Mouse (Mus musculus): ENCODE measurements around the gene Bola2. TPM values are rescaled to one million over a fixed set of nuclear protein-coding genes. Genes with fewer than 3 reads are reported as not detected.

The Bola2 gene
- total and polyA plus RNA-seq, 3 experiments, result 163 to 436 TPM; not detected in 1

- TF ChIP-seq GABPA (IDR thresholded peaks at IDR 0.05; ENCODE audit: low read depth, low read length) (no peak), RCOR1 (IDR thresholded peaks at IDR 0.05; ENCODE audit: low read depth, low read length) (0 out of 2 replicates have a peak, but pooled peaks have one; percentile 19), MYC (IDR thresholded peaks at IDR 0.05; ENCODE audit: low read depth, low read length) (no peak), HCFC1 (IDR thresholded peaks at IDR 0.05; ENCODE audit: low read depth, low read length) (no peak), ZMIZ1 (IDR thresholded peaks at IDR 0.05; ENCODE audit: low read depth, low read length) (0 out of 2 replicates have a peak, but pooled peaks have one; percentile 5), CTCF (IDR thresholded peaks at IDR 0.05 in 2 of 3, conservative IDR thresholded peaks at IDR 0.05 in 1 of 3; ENCODE audit: control insufficient read depth in 1 of 3, insufficient read depth in 1 of 3, low read depth in 2 of 3, low read length in 3 of 3, poor library complexity in 1 of 3, severe bottlenecking in 1 of 3) (no peak), ZC3H11A (IDR thresholded peaks at IDR 0.05; ENCODE audit: low read depth, low read length) (no peak), POLR2A (IDR thresholded peaks at IDR 0.05; ENCODE audit: control insufficient read depth in 1 of 2, insufficient read depth in 1 of 2, low read depth in 1 of 2, low read length in 2 of 2, poor library complexity in 1 of 2) (0 out of 4 replicates have a peak, but pooled peaks of 1 of the 2 experiments have one; percentile 18), NELFE (IDR thresholded peaks at IDR 0.05; ENCODE audit: low read depth, low read length) (0 out of 2 replicates have a peak, but pooled peaks have one; percentile 30), TAL1 (IDR thresholded peaks at IDR 0.05; ENCODE audit: low read length) (no peak), ZKSCAN1 (IDR thresholded peaks at IDR 0.05; ENCODE audit: low read depth, low read length) (no peak), JUND (IDR thresholded peaks at IDR 0.05; ENCODE audit: low read depth, low read length) (no peak)
Observed at GRCm38 (mm10) chr7:126702861-126703756, 7.9 kb downstream of the Bola2 start (continued).

- peak; percentile 73 for DNase-seq (ENCODE audit: low read depth, low spot score)
- Histone ChIP-seq H3K27me3 (ENCODE audit: control insufficient read depth in 1 of 2, insufficient read depth in 2 of 2, low read length in 2 of 2) (no peaks in the 10 kb centered on the region), H3K79me2 (ENCODE audit: control insufficient read depth, insufficient read depth, low read length, poor library complexity) (peaks cover 27% of the 10 kb centered on the region), H3K9me3 (replicated peaks; ENCODE audit: insufficient read depth, low read length) (no peaks in the 10 kb centered on the region), H3K4me1 (ENCODE audit: control insufficient read depth in 1 of 2, insufficient read depth in 2 of 2, low read length in 2 of 2) (peaks cover 11 to 37% of the 10 kb centered on the region in 2 experiments; a peak in 3 of 4 replicates), H3K27ac (ENCODE audit: control insufficient read depth, low read depth, low read length) (peak overlapping the region; percentile 93), H3K4me3 (ENCODE audit: control insufficient read depth in 1 of 2, insufficient read depth in 1 of 2, low read depth in 2 of 2, low read length in 2 of 2) (peak overlapping the region; percentile 65 to 88), H3K36me3 (ENCODE audit: control insufficient read depth in 1 of 2, insufficient read depth in 2 of 2, low read length in 2 of 2) (peaks cover 0 to 28% of the 10 kb centered on the region in 2 experiments; a peak in 2 of 4 replicates), H3K9ac (ENCODE audit: control insufficient read depth, low read depth, low read length, poor library complexity, severe bottlenecking) (peak overlapping the region; percentile 76)
- no peak for TF ChIP-seq GATA1 (IDR thresholded peaks at IDR 0.05; ENCODE audit: low read depth, low read length)
- TF ChIP-seq CHD2 (IDR thresholded peaks at IDR 0.05; ENCODE audit: low read length), result no peak
- TF ChIP-seq CTCF (IDR thresholded peaks at IDR 0.05 in 2 of 3, conservative IDR thresholded peaks at IDR 0.05 in 1 of 3; ENCODE audit: control insufficient read depth in 1 of 3, insufficient read depth in 1 of 3, low read depth in 2 of 3, low read length in 3 of 3, poor library complexity in 1 of 3, severe bottlenecking in 1 of 3), result no peak
- TF ChIP-seq ZC3H11A (IDR thresholded peaks at IDR 0.05; ENCODE audit: low read depth, low read length), result no peak
- TF ChIP-seq EP300 (IDR thresholded peaks at IDR 0.05; ENCODE audit: low read depth in 1 of 2, low read length in 2 of 2), result no peak
- TF ChIP-seq JUND (IDR thresholded peaks at IDR 0.05; ENCODE audit: low read depth, low read length), result no peak
- TF ChIP-seq SIN3A (IDR thresholded peaks at IDR 0.05; ENCODE audit: low read length), result peak; percentile 18; the same call in 1 of the 2 replicates
- TF ChIP-seq USF1 (IDR thresholded peaks at IDR 0.05; ENCODE audit: low read depth, low read length), result no peak
- TF ChIP-seq MXI1 (IDR thresholded peaks at IDR 0.05; ENCODE audit: low read depth, low read length), result peak; percentile 55; the same call in 1 of the 2 replicates
- TF ChIP-seq ZMIZ1 (IDR thresholded peaks at IDR 0.05; ENCODE audit: low read depth, low read length), result 0 out of 2 replicates have a peak, but pooled peaks have one; percentile 22
- TF ChIP-seq UBTF (IDR thresholded peaks at IDR 0.05; ENCODE audit: borderline replicate concordance, insufficient read depth, low read depth, low read length), result 0 out of 2 replicates have a peak, but pooled peaks have one; percentile 82
- no peak for TF ChIP-seq ELF1 (IDR thresholded peaks at IDR 0.05; ENCODE audit: low read depth, low read length)
- TF ChIP-seq ZKSCAN1 (IDR thresholded peaks at IDR 0.05; ENCODE audit: low read depth, low read length), result no peak
- TF ChIP-seq CHD1 (IDR thresholded peaks at IDR 0.05; ENCODE audit: low read depth, low read length), result no peak
Observed at GRCm38 (mm10) chr7:126703757-126704077, 8.5 kb downstream of the Bola2 start.

All from MEL (cell line).